Mouse (Mus musculus) megakaryocyte, embryonic 14.5 days (primary cell): ENCODE measurements around the gene Rnf185. TPM values are rescaled to one million over a fixed set of nuclear protein-coding genes. Genes with fewer than 3 reads are reported as not detected.

Experiments used
- H3K27me3 ChIP-seq: replicated peaks from 2 replicates; pipeline ENCODE3; 2012; ENCODE audit warnings: inconsistent platforms
- H3K36me3 ChIP-seq: replicated peaks from 2 replicates; pipeline ENCODE3; 2012; ENCODE audit warnings: low read length, inconsistent platforms, mixed read lengths
- H3K4me1 ChIP-seq: 2 replicates; pipeline ENCODE4 v1.6.1; 2012; ENCODE audit warnings: inconsistent platforms
- H3K4me3 ChIP-seq: replicated peaks from 2 replicates; pipeline ENCODE3; 2012; ENCODE audit warnings: moderate library complexity, mild to moderate bottlenecking, inconsistent platforms
- H3K9me3 ChIP-seq: 2 replicates; pipeline ENCODE4 v1.6.1; 2012; ENCODE audit warnings: inconsistent platforms
- FLI1 ChIP-seq: IDR thresholded peaks from 2 replicates; pipeline ENCODE4 v1.6.1; 2012; ENCODE audit warnings: low read length, inconsistent platforms, mixed read lengths
- GATA1 ChIP-seq: IDR thresholded peaks from 3 replicates; pipeline ENCODE4 v1.6.1; 2012; ENCODE audit warnings: mixed read lengths, low read length, inconsistent platforms, borderline replicate concordance
- polyA plus RNA-seq: library from polyadenylated mRNA; stranded (reverse); fragments of >175 nt; gene quantifications from 2 replicates; pipeline ENCODE4 v1.2.3, GENCODE M21; 2012; ENCODE audit warnings: low replicate concordance; ENCODE audit not compliant: insufficient read depth

Gene Rnf185
- polyA plus RNA-seq, 1 experiment: 1.8 TPM

DNA sequence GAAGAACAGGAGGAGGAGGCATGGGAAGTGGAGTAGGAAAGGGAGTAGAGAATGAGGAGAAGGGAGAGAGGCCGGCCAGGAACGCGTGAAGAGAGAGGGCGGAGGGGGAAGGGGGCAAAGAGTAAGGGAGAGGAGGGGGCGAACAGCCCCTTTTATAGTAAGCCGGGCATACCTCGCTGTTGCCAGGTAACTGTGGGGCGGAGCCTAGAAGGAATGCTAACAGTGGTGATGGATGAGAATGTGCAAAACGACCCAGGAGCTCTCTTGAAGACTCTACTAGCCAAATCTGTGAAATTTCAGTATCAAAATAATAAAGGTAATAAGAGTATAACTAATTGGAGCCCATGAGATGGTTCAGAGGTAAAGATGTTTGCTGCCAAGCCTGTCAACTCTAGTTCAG, 606 bp upstream of the Rnf185 start:
- peaks cover 46% of the 10 kb centered on the region for H3K4me1 ChIP-seq
- no peak for TF ChIP-seq GATA1
- TF ChIP-seq FLI1: no peak
- peak overlapping the region; percentile 97 for H3K4me3 ChIP-seq
- peaks cover 29% of the 10 kb centered on the region for H3K36me3 ChIP-seq
- H3K9me3 ChIP-seq: no peaks in the 10 kb centered on the region
- no peaks in the 10 kb centered on the region for H3K27me3 ChIP-seq

DNA sequence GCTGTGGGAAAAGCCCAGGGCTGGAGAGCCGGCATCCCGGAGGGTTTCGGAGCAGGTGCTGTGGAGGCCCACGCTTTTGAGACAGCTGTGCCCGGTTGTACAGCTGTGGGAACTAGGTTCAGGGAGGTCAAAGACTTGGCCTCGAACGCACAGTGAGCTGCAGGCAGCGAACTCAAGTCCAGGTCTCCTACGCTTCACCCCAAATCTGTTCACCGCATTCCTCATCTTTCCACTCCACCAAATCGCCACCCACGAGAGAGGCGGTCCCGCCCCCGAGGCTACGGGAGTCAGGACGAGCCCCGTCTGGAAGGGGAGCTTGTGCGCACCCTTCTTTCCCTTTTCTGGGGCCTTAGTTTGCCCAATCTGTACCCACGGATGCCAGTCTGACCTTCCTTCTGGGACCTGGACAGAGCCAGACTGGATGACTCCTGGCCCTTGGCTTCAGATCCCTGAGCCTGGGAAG, 431 bp downstream of the Rnf185 start:
- Histone ChIP-seq H3K4me3 (peak overlapping the region; percentile 97), H3K4me1 (peaks cover 55% of the 10 kb centered on the region), H3K27me3 (no peaks in the 10 kb centered on the region), H3K9me3 (no peaks in the 10 kb centered on the region), H3K36me3 (peaks cover 20% of the 10 kb centered on the region)
- no peak for TF ChIP-seq GATA1
- TF ChIP-seq FLI1: no peak

DNA sequence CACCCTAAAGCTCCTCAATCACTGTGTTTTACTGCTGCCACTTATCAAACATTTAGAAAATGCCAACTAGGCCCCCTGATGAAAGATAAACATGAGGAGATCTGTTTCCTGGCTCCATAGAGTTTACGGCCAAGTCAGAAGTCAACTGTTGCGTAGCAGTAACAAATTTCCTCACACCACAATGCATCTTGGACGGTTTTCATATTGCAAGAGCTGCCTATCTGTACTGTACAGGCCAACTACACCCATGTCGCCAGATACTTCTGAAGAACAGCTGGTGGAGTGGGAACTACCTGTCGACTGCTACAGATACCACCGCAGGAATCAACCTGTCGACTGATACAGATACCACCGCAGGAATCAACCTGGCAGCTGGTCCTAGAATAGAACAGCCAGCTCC, 7.3 kb downstream of the Rnf185 start:
- Histone ChIP-seq H3K27me3 (no peaks in the 10 kb centered on the region), H3K4me3 (no peak overlapping the region), H3K9me3 (no peaks in the 10 kb centered on the region), H3K36me3 (peaks cover 3% of the 10 kb centered on the region), H3K4me1 (peaks cover 53% of the 10 kb centered on the region)
- no peak for TF ChIP-seq GATA1
- no peak for TF ChIP-seq FLI1

DNA sequence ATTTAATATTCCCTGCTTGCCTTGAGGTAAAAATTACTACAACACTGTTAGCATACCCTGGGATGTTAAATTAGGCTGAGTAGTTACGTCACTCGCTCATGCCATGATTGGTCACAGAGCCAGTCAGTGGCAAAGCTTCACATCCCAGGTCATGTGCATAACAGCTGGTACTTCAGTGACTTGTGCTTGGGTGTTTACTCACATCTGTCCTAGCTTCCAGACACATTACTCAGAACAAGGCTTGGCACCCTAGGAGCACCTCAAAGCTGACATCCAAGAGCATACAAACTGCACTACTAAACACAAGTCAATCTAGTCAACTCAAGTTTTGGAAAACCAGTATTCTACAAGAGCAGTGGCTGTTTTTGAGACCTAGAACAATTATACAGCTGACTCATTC, 9.1 kb downstream of the Rnf185 start:
- Histone ChIP-seq H3K36me3 (peaks cover 3% of the 10 kb centered on the region), H3K4me1 (peaks cover 43% of the 10 kb centered on the region), H3K9me3 (no peaks in the 10 kb centered on the region), H3K27me3 (no peaks in the 10 kb centered on the region), H3K4me3 (no peak overlapping the region)
- TF ChIP-seq GATA1: no peak
- TF ChIP-seq FLI1: no peak

DNA sequence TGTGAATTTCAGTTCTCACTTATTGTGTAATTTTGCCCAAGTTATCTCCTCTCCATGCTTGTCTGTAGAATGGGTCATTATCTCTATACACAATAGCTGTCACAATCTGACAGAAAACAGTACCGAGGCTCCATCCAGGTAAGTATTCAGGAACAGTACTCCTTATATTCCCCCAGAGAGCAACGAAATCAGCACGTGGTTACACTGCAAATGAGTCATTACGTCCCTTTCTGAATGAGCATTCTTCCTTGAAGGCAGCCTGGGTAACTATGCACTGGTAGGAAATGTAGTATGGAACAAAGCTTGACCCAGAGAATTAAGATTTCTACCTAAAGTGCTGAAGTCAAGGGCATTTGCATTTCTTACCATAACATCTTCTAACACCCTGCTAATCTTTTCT, 9.5 kb downstream of the Rnf185 start:
- TF ChIP-seq FLI1 (no peak), GATA1 (no peak)
- Histone ChIP-seq H3K4me3 (no peak overlapping the region), H3K27me3 (no peaks in the 10 kb centered on the region), H3K9me3 (no peaks in the 10 kb centered on the region), H3K4me1 (peaks cover 39% of the 10 kb centered on the region), H3K36me3 (peaks cover 3% of the 10 kb centered on the region)

DNA sequence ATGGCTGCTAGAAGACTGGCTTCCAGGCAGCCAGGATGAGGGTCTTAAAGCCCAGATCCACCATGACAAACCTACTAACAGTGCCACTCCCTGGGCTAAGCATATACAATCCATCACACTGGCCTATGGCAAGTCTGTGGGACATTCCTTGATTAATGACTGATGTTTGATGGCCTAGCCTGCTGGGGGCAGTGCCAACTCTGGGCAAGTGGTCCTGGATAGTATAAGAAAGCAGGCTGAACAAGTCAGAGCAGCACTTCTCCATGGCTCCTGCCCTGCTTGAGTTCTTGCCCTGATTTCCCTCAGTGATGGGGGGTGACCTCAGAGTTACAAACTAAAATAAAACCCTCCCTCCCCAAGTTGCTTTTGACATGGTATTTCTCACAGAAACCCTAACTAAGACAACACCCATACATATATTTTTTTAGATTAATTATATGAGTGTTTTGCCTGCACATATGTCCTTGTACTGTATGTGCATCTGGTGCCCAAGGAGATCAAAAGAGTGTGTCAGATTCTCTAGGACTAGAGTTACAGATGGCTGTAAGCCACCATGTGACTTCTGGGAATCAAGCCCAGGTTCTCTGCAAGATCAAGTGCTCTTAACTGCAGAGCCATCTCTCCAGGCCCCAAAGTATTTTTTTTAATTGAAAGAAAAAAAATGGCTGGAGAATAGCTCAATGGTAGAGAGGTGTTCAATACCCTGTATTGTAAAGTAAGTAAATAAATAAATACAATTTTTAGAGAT, 10.3 kb downstream of the Rnf185 start:
- Histone ChIP-seq H3K27me3 (no peaks in the 10 kb centered on the region), H3K4me1 (peaks cover 31% of the 10 kb centered on the region)
- TF ChIP-seq FLI1: no peak
- TF ChIP-seq GATA1: no peak

DNA sequence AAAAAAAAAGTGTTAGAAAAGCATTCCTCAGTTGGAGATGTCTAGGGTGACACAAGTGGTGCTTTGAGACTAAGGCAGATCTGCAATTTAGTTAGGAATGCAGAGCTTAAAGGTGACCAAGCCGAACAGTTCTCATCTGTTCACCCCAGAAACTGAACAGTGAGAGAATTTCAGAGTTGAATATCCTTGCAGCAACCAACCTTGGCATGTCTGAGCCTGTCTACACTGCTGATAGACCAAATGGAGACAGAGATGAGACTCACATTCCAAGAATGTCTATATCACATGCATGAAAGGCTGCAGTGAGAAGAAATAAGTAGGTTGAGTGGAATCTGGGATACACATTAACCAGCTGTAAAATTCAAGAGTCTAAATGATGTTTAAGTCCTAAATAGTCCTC, 14.5 kb downstream of the Rnf185 start:
- Histone ChIP-seq H3K4me3 (no peak overlapping the region), H3K4me1 (peaks cover 6% of the 10 kb centered on the region)
- TF ChIP-seq FLI1: no peak
- no peak for TF ChIP-seq GATA1

More for the DNA sequence above, 10.3 kb downstream of the Rnf185 start:
- Histone ChIP-seq H3K4me3 (no peak overlapping the region), H3K36me3 (peaks cover 3% of the 10 kb centered on the region), H3K9me3 (no peaks in the 10 kb centered on the region)

DNA sequence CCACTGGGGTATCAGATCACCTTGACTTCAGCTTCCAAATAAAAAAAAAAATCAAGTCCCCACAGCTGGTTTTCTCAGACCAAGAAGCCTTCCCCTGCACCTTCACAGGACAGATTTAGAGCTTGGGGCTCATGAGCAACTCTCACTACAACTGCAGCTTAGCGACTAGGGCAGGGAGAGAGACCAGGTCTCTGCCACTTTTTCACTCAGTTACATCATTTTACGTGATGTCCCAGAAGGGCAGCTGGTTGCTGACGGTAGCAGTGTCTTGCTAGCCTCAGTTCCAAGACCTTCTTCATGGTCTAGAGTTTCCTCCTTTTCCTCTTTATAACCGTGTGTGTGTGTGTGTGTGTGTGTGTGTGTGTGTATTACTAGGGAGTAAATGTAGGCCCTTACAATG, 18.4 kb downstream of the Rnf185 start:
- TF ChIP-seq GATA1 (no peak), FLI1 (no peak)
- H3K4me1 ChIP-seq: peaks cover 5% of the 10 kb centered on the region
- no peaks in the 10 kb centered on the region for H3K9me3 ChIP-seq
- H3K36me3 ChIP-seq: peaks cover 7% of the 10 kb centered on the region
- H3K4me3 ChIP-seq: no peak overlapping the region
- no peaks in the 10 kb centered on the region for H3K27me3 ChIP-seq

More for the DNA sequence above, 14.5 kb downstream of the Rnf185 start:
- Histone ChIP-seq H3K27me3 (no peaks in the 10 kb centered on the region), H3K9me3 (no peaks in the 10 kb centered on the region), H3K36me3 (no peaks in the 10 kb centered on the region)

DNA sequence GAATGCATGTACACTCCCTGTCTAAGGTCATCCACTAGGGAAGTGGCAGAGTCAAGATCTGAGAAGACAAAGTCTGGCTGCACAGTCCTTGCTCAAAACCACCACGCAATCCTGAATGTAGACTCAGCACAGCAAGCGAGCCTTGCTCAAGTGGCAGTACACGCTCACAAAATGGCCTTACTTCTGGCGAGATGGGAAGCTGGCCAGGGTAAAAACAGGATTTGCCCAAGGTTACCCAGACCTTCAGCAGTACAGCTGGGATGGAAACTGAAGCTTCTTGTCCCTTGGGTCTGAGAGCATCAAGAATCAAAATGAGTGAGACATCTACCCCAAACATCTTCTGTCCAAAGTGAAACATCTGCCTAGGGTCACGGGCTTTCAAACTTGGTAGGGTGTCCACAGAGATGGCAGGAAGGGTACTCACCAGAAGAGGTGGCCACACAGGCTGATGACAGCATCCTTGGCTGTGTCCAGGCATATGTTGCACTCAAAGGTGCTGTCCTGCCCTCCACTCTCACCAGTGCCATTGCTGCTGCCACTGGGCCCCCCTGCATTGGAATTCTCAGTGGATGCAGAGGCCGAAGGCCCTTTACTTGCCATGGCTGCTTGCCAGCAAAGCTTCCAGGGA, 20.1 kb downstream of the Rnf185 start:
- peaks cover 7% of the 10 kb centered on the region for H3K36me3 ChIP-seq
- H3K27me3 ChIP-seq: no peaks in the 10 kb centered on the region
- H3K4me3 ChIP-seq: no peak overlapping the region
- no peaks in the 10 kb centered on the region for H3K9me3 ChIP-seq
- H3K4me1 ChIP-seq: peaks cover 5% of the 10 kb centered on the region
- no peak for TF ChIP-seq GATA1
- TF ChIP-seq FLI1: no peak

DNA sequence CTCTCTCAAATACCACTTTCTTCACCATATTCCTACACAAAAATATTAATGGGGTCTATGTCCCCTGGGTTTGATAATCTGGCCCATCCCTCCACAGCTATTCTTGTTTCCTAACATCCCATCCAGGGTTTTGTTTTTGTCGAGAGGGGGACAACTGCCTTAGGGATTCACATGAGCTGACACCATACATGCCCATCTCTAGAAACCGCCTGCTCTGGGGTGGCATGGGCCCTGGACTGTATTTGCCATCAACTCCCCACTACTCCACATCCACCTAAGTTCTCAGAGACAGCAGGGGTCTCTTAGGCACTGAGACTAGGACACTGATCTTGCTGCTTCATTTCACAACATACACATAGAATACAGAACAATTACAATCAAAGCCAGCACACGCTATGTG, 20.6 kb downstream of the Rnf185 start:
- no peak for TF ChIP-seq FLI1
- TF ChIP-seq GATA1: no peak
- Histone ChIP-seq H3K4me1 (peaks cover 5% of the 10 kb centered on the region), H3K27me3 (no peaks in the 10 kb centered on the region)

More for the DNA sequence above, 20.6 kb downstream of the Rnf185 start:
- Histone ChIP-seq H3K36me3 (peaks cover 8% of the 10 kb centered on the region), H3K9me3 (no peaks in the 10 kb centered on the region), H3K4me3 (no peak overlapping the region)
